Mouse (Mus musculus): ENCODE measurements around the gene Vwce.

DNA sequence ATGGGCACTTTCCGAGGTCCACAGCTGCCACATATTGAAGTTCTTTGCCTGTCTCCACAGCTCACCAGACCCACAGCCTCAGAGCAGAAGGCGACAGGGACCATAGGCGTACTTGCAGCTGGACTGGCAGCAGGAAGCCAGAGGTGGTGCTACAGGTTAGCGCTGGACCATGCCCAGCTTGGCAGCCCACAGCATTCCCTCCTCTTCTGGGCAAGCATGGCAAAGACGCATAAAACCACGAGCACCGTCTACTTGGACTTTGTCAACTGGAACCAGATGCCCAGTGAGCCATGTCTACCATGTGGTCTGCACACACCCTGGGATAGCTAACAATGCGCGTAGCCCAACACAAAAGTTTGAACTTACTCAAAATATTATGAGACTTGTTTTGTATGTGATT, 51.1 kb downstream of the Vwce start:
- TF ChIP-seq FLI1 (IDR thresholded peaks at IDR 0.05; ENCODE audit: low read length) = no peak
- TF ChIP-seq GATA1 (IDR thresholded peaks at IDR 0.05; ENCODE audit: borderline replicate concordance, low read length) = no peak
